Mouse (Mus musculus): ENCODE data around the gene Cmip. TPM values are rescaled to one million over a fixed set of nuclear protein-coding genes. Genes with fewer than 3 reads are reported as not detected.

Cmip gene
- polyA plus RNA-seq (2015; fragmentation: Illumina TruSeq; extraction: RNeasy Lipid Tissue Mini Kit (QIAGEN cat#74804); ENCODE audit: insufficient read depth, low replicate concordance): 18.6 TPM

DNA sequence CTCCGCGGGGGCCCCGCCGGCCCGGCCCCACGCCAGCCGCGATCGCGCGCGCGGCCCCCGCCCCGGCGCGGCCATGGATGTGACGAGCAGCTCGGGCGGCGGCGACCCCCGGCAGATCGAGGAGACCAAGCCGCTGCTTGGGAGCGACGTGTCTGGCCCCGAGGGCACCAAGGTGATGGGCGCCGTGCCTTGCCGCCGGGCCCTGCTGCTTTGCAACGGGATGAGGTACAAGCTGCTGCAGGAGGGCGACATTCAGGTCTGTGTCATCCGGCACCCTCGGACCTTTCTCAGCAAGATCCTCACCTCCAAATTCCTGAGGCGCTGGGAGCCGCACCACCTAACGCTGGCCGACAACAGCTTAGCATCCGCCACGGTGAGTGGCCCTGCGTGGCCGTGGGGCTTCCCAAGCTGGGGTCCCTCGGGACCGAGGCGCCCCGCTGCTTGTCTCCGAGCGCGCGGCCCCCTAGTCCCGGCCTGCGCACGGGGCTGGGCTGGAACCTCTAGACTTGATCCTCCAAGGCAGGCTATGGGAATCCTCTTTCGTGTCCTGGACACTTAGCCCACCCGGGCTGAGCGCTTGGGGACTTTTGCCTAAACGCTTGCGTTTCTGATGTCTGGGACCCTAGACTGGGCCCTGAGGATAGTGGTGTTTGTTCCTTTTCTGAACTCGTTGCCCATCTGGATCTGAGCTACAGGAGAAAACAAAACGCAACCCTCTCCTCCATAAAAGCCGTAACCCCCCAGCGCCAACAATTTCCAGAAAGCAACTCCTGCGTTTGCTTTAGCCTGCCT lies at the start of gene Cmip:
Gene Cmip, plus strand, starts transcription at position 36 of the 792 bp plus-strand sequence.

DNA sequence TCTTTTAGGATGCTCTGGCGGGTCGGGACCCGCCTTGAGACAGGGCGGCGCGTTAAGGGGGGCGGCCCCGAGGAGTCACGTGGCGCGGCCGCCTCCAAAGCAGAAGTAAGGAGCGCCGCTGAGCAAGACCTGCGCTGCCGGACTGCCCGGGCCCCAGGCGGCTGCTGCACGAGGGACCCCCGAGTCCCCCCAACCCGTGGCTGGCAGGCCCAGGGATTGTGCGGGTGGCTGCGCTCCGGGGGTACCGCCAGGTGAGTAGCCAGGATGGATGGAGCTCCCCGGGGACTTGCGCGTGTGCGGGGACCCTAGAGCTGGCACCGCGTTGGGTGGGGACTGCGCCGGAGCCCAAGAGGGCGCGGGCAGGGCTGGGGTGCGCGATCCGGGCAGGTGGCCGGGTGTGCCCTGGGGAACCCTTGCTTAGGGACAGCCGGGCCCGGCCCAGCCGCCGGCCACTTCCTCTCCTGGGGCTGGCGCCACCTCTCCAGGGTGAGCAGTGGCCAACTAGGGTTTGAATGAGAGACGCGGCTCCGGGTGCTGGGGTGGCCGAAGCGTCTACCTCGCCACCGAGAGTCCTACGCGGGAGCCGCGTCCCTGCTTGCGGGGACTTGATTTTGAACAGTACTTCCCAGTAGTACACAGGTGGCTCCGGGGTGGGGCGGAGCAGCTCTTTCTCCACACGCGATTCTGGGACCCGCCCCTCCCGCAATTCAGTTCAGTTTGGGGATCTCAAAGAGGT lies 241.5 kb downstream of the Cmip start, which contains the start of gene Plcg2:
Gene Plcg2, plus strand, starts transcription at position 113 of the 736 bp plus-strand sequence.

Other genes starting within 250 kb of the Cmip start
- gene Pkd1l2, start 174.6 kb upstream of the Cmip start, polyA plus RNA-seq (2015; fragmentation: Illumina TruSeq; extraction: RNeasy Lipid Tissue Mini Kit (QIAGEN cat#74804); ENCODE audit: insufficient read depth, low replicate concordance): not detected
- 0.12 TPM for gene Bco1, start 161.2 kb upstream of the Cmip start, polyA plus RNA-seq (2015; fragmentation: Illumina TruSeq; extraction: RNeasy Lipid Tissue Mini Kit (QIAGEN cat#74804); ENCODE audit: insufficient read depth, low replicate concordance)
- gene Gan, start 98.9 kb upstream of the Cmip start, polyA plus RNA-seq (2015; fragmentation: Illumina TruSeq; extraction: RNeasy Lipid Tissue Mini Kit (QIAGEN cat#74804); ENCODE audit: insufficient read depth, low replicate concordance): 7.5 TPM
- gene Plcg2, start 241.2 kb downstream of the Cmip start, polyA plus RNA-seq (2015; fragmentation: Illumina TruSeq; extraction: RNeasy Lipid Tissue Mini Kit (QIAGEN cat#74804); ENCODE audit: insufficient read depth, low replicate concordance): 74.0 TPM